Mouse (Mus musculus) left cerebral cortex, postnatal 10 days (tissue): ENCODE data around the gene Scamp3. TPM values are rescaled to one million over a fixed set of nuclear protein-coding genes. Genes with fewer than 3 reads are reported as not detected.
"Not testable (repeated sequence)": the region's sequence is repeated elsewhere in the genome, so short reads cannot be mapped to it uniquely, and the experiment has no call there.

Experiments
- DNase-seq, 2 experiments: peaks; one replicate each; pipeline ENCODE4 v3.0.0; 2021 to 2022; ENCODE audit warnings: low spot score in 2 of 2, mixed read lengths in 1 of 2; ENCODE audit errors: extremely low spot score in 1 of 2
- intact Hi-C: fragments of 180-260 bp; cut with DNase I; formaldehyde crosslinking; loops from one replicate; pipeline ENCODE4 v1.15.1; 2025
- total RNA-seq, 2 experiments: library from RNA; stranded (reverse); gene quantifications; 2 replicates each; pipeline ENCODE4 v1.2.3; 2021

The Scamp3 gene
- total RNA-seq, 2 experiments from 2014 or later: 80.5 to 81.1 TPM

- intact Hi-C loops: loop anchor here (2.0 to 5.0 kb wide), 2 partner anchors 42 to 69 kb away; no protein-coding TSS in a partner anchor
- peak in 1 of 2 experiments; percentile 84 for DNase-seq
These were observed 17.5 kb upstream of the Scamp3 start, which contains the start of gene Hcn3 for GRCm38 (mm10) chr3:89159616-89160344. Hcn3 (minus strand) TSS chr3:89160196.

- DNase-seq, intact Hi-C loops: not testable (repeated sequence)
These were observed 16.1 kb upstream of the Scamp3 start for GRCm38 (mm10) chr3:89161207-89161606.

GRCm38 (mm10) chr3:89161786-89162185, 15.5 kb upstream of the Scamp3 start:
- intact Hi-C loops: no loop called here
- no peak for DNase-seq

DNA sequence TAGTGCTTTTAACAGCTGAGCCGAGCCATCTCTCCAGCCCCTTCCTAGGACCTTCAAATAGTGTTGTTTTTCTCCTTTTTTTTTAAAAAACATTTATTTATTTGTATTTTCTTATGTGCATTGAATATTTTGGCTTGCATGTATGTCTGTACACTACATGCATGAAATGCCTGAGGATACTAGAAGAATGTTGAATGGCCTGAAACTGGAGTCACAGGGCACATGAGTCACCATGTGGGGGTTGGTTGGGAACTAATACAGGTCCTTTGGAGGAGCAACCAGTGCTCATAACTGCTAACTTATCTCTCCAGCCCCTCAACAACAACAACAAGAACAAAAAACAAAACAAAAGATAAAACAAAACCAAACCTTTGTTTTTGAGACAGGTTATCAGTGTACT, 14.2 kb upstream of the Scamp3 start:
- intact Hi-C loops: no loop called here
- DNase-seq: no peak

- no peak for DNase-seq
- intact Hi-C loops: no loop called here
These were observed 13.5 kb upstream of the Scamp3 start for GRCm38 (mm10) chr3:89163643-89164245.

DNA sequence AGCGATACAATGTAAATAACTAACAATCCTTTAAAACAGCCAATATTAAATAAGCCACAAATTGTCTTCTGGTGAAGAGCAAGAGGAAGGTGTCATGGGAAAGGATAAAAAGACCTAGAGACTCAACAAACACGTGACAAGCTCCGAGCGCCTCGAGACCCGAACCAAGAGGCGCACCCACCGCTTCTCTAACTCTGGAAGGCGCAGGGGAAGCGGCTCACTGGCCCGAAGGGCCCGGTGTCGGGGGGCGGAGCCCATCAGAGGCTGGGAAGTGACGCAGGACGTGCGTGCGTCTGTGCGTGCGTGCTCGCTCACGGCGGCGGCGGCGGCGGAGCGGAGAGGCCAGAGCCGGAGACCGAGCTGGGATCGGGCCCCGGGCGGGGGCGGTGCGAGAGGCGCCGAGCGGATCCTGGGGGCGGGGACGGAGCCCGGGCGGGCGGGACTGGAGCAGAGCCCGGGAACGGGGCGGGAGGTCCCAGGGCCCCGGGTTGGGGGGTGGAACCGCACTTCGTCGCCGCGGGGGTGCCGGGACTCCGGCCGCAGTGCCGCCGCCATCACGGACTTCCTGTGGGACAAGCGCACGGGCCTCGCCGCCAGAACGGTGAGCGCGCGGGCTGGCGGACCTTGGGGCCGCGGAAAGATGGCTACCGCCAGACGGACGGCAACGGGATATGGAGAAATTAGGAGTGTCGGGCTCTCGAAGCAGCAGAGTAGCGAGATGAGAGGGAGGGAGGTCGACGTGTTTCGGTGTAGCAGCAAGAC, 12.6 kb upstream of the Scamp3 start, which contains the start of gene Clk2:
Gene Clk2 (plus strand): TSS at position 290 of the 762 bp plus-strand sequence.
- intact Hi-C loops: no loop called here
- peak; percentile 90 to 96 for DNase-seq

GRCm38 (mm10) chr3:89165268-89165870, 11.9 kb upstream of the Scamp3 start:
- DNase-seq: no peak
- intact Hi-C loops: no loop called here

- no peak for DNase-seq
- intact Hi-C loops: no loop called here
These were observed 10.3 kb upstream of the Scamp3 start for GRCm38 (mm10) chr3:89166945-89167344.

- intact Hi-C loops: no loop called here
- no peak for DNase-seq
These were observed 2.4 kb upstream of the Scamp3 start for GRCm38 (mm10) chr3:89174844-89175243.

DNA sequence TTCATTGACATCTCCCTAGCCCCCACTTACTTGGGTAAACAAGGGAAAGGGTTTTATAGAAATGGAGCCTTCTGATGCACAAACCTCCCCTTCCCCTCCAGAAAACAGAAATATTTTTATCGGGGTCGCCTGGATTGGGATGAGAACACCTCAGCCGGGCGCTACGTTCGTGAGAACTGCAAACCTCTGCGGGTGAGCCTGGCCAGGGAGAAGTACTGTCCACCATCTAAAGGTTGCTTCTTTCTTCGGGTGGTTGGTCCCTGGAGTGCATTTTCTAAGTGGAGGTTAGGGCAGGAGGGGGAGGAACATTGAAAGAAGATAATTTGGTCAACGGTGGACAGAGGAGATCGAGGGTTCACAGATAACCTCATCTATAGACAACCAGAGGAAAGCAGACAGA, 1.7 kb upstream of the Scamp3 start:
- DNase-seq: no peak
- intact Hi-C loops: no loop called here

- intact Hi-C loops: no loop called here
- no peak for DNase-seq
These were observed 852 bp upstream of the Scamp3 start for GRCm38 (mm10) chr3:89176421-89176820.

DNA sequence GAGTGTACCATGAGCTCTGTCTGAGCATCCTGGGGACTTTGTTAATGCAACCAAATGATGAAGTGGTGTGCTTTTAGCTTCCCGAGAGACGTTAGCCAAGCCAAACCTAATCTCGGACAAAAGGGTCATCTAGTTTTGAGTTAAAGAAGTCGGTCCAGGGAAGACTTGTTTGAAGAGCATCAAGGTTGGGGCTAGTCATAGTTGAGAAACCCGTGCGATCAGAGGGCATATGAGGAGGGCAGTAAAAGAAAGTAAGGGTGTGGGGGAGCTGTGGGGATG, 773 bp downstream of the Scamp3 start:
- no peak for DNase-seq
- intact Hi-C loops: no loop called here

- intact Hi-C loops: no loop called here
- DNase-seq: peak in 1 of 2 experiments; percentile 22
These were observed 1.8 kb downstream of the Scamp3 start for GRCm38 (mm10) chr3:89179056-89179455.

- intact Hi-C loops: no loop called here
- DNase-seq: no peak
These were observed 4.7 kb downstream of the Scamp3 start for GRCm38 (mm10) chr3:89181749-89182500.

DNA sequence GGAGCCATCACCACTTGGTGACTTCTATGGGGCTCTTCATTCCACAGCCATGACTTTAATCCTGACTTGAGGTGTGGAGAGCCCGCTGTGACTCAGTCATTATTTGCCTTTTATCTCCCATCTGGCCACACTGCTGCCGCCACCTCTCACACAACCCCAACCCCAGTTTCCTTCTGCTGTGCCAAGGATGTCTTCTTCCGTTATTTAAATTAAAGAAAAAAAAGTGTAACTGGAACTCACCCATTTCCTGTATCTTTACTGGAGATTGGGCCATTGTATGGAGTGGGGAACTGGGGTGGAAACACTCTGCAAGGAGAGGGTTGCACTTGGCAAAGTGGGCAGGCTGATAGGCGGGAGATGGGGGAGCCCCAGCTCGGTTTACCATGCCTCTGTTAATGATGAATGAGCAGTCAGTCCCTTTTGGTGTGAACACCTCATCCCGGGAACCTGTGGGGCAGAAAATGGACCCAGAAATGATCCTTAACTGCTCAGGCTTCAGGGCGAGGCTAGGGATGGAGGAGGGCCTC, 5.3 kb downstream of the Scamp3 start:
- no peak for DNase-seq
- intact Hi-C loops: no loop called here

- peak; percentile 91 to 93 for DNase-seq
- intact Hi-C loops: no loop called here
These were observed 6.0 kb downstream of the Scamp3 start, which contains the start of gene Fam189b for GRCm38 (mm10) chr3:89183058-89183958. Fam189b (plus strand) TSS chr3:89183143.

DNA sequence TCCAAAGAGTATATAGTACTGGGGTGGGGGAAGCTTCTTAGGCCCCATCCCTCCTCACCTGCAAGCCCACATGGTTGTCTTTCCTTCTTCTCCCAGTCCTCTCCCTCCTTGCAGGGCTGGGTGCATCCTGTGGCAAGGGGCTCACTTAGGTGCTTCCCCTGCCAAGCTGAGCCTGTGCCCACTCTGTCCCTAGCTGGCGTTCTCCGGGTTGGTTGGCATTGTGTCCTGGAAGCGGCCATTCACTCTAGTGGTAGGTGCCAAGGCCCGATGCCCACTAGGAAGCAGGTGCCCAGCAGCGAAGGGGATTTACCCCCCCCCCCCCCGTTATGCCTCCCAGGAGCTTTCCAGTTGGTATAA, 6.7 kb downstream of the Scamp3 start:
- intact Hi-C loops: no loop called here
- DNase-seq: no peak

- peak in 1 of 2 experiments; percentile 55 for DNase-seq
- intact Hi-C loops: no loop called here
These were observed 9.9 kb downstream of the Scamp3 start for GRCm38 (mm10) chr3:89187197-89187596.
